Comparison of ENCODE assay signal across 10 mouse cellular contexts in the genomic region with DNA sequence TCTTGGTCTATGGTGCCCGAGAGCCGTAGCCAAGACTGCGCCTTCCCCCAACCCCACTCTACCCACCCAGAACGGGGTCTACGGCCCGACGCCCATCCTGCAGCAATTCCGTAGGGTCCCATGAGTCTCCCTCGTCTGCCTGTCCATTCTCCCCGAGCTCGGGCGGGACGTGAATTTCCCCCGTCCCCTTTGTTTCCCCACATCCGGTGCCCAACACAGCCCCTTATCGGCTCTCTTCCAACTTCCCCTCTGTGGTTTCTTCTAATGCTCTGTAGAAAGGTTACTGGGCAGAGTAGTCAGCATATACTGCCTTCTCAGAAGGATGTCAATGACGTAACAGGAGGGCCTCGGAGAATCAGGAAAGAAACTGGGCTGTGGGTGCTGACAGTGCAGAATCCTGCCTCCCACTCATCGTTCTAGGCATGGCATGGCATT. TPM values are rescaled to one million over a fixed set of nuclear protein-coding genes. Genes with fewer than 3 reads are reported as not detected.
A peak's percentile ranks its signal among the peaks of the same experiment; 100 is the strongest.
DNase-seq lines count a peak whose midpoint lies in the region; ATAC-seq and TF ChIP-seq lines count a peak whose summit lies in the region.
"Had no signal": no experiment of that assay in that cellular context is flagged by ENCODE, and none has a peak within 500 bp of the region (broad histone marks: within the 10 kb centered on the region; RNA-seq: fewer than 3 reads in every experiment).

No protein-coding gene starts in this region.

- H3K9me3 ChIP-seq in liver, embryonic 15.5 days (replicated peaks), result no peaks in the 10 kb centered on the region

- no peak overlapping the region for H3K4me3 ChIP-seq in cortical plate, adult 2 months (ENCODE audit: insufficient read depth, low read length)
- peak overlapping the region; percentile 39 for H3K4me3 ChIP-seq in liver, embryonic 15.5 days (replicated peaks)

- DNase-seq in lung, adult 18-20 months, result peak; percentile 45 to 49
- DNase-seq in lung, postnatal 14 days, result no peak
- peak; percentile 32 to 69 for DNase-seq in spleen, postnatal 4 days (ENCODE audit: low spot score in 2 of 2)
- DNase-seq in embryo, embryonic 10 days (ENCODE audit: low spot score), result no peak
- DNase-seq in kidney, adult 8-10 months, result no peak
- no peak for DNase-seq in adrenal gland, adult 2 months
- DNase-seq: cerebellum, adult 9-11 months had no signal

- H3K27ac ChIP-seq in cortical plate, adult 2 months (ENCODE audit: insufficient read depth, low read length), result 0 out of 2 replicates have a peak overlapping the region, but pooled peaks have one; percentile 21
- H3K27ac ChIP-seq in liver, embryonic 15.5 days (replicated peaks), result peak overlapping the region; percentile 24; the same call in 1 of the 2 replicates

- peaks cover 11% of the 10 kb centered on the region for H3K4me1 ChIP-seq in cortical plate, adult 2 months (ENCODE audit: control insufficient read depth, insufficient read depth, low read length)
- H3K4me1 ChIP-seq in liver, embryonic 15.5 days (replicated peaks), result peaks cover 15% of the 10 kb centered on the region

- no peak for TF ChIP-seq CTCF in cortical plate, adult 2 months (IDR thresholded peaks at IDR 0.05; ENCODE audit: extremely low read depth, insufficient read depth, low read length)

- no peaks in the 10 kb centered on the region for H3K27me3 ChIP-seq in liver, embryonic 15.5 days

- H3K4me2 ChIP-seq in liver, embryonic 15.5 days, result peak overlapping the region; percentile 64

- 16% methylated on average over 19 of the region's 19 CpGs for WGBS in liver, embryonic 15.5 days (ENCODE audit: insufficient replicate concordance)

- peak; percentile 80 for ATAC-seq in liver, embryonic 15.5 days (ENCODE audit: insufficient read depth)

- H3K36me3 ChIP-seq in liver, embryonic 15.5 days (replicated peaks), result no peaks in the 10 kb centered on the region
- H3K36me3 ChIP-seq: G1E had no signal

- no peak for TF ChIP-seq POLR2A in cortical plate, adult 2 months (IDR thresholded peaks at IDR 0.05; ENCODE audit: extremely low read depth, insufficient read depth, low read length)

- H3K9ac ChIP-seq in liver, embryonic 15.5 days, result no peak overlapping the region; the same call in 1 of the 2 replicates

RNA-seq across cellular contexts. Expression of a gene that starts 50.4 kb away (rescaled TPM):
- 19.6 and 20.8 TPM in 2 replicates for polyA plus RNA-seq in cortical plate, adult 2 months (2012; rRNA removed)
- 1.5 and 1.8 TPM in 2 replicates for polyA plus RNA-seq in liver, embryonic 15.5 days (2015; fragmentation: Nextera tagmentation; extraction: Ambion mirVana)
- total RNA-seq in adrenal gland, adult 2 months (2021), result 10 to 100 TPM; 17.9 to 18.2 TPM
- 1.3 and 1.5 TPM in 2 replicates for polyA plus RNA-seq in adrenal gland, adult 2 months (2012; rRNA removed)
- polyA plus RNA-seq: G1E had no signal

Comparison
In these comparisons a context has a peak if more than half of its experiments do, and no peak if none do; other contexts are left out.
1. DNase-seq: peak in lung, adult 18-20 months (2 of 2) and spleen, postnatal 4 days (2 of 2); none in lung, postnatal 14 days (single experiment), embryo, embryonic 10 days (single experiment), kidney, adult 8-10 months (0 of 2) and adrenal gland, adult 2 months (single experiment).